17 mouse cellular contexts compared by ENCODE assay signal in the genomic region with DNA sequence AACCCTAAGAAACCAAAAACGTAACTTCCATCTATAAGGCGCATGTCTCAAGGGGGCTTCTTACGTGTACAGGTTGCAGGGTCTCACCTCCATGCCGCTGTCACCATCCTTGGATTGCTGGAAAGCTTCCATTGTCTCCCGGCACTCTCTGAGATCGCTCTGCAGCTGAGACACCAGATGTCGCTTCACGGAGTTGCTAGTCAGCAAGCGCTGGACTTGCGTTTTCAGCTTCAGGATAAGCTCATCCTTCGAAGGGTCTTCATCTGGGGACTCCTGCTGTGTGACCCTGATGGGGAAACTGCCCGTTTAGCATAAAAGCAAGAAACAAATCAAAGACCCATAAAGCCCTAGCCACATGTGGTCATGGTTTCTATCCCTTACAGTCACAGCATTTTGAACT.
"Had no signal": no experiment of that assay in that cellular context is flagged by ENCODE, and none has a peak within 500 bp of the region (broad histone marks: within the 10 kb centered on the region; RNA-seq: fewer than 3 reads in every experiment).

No protein-coding gene starts in this region.

- ATAC-seq: liver, postnatal 0 days; lung, postnatal 0 days had no signal

- DNase-seq: liver, postnatal 0 days; lung, adult 2 months; lung, postnatal 14 days; lung, postnatal 36 days; midbrain, embryonic 14.5 days; right cerebral cortex, postnatal 14 days; thymus, adult 2 months; thymus, postnatal 25 days; thymus, postnatal 4 days had no signal

- H3K9ac ChIP-seq: liver, postnatal 0 days; lung, embryonic 15.5 days; midbrain, embryonic 12.5 days; neural tube, embryonic 12.5 days; stomach, embryonic 15.5 days had no signal

- H3K4me3 ChIP-seq: lung, embryonic 15.5 days; megakaryocyte, embryonic 14.5 days; midbrain, embryonic 12.5 days; neural tube, embryonic 12.5 days; stomach, embryonic 15.5 days had no signal

- H3K4me2 ChIP-seq: lung, embryonic 15.5 days; midbrain, embryonic 12.5 days; neural tube, embryonic 12.5 days; stomach, embryonic 15.5 days had no signal

- H3K9me3 ChIP-seq: lung, embryonic 15.5 days; megakaryocyte, embryonic 14.5 days; midbrain, embryonic 12.5 days; neural tube, embryonic 12.5 days; stomach, embryonic 15.5 days had no signal

- H3K27ac ChIP-seq: lung, embryonic 15.5 days; macrophage; midbrain, embryonic 12.5 days; neural tube, embryonic 12.5 days; stomach, embryonic 15.5 days; stomach, postnatal 0 days had no signal

- H3K4me1 ChIP-seq: lung, embryonic 15.5 days; midbrain, embryonic 12.5 days; neural tube, embryonic 12.5 days; stomach, embryonic 15.5 days had no signal

- H3K27me3 ChIP-seq: lung, embryonic 15.5 days; megakaryocyte, embryonic 14.5 days; midbrain, embryonic 12.5 days; neural tube, embryonic 12.5 days; stomach, embryonic 15.5 days had no signal
